Mouse (Mus musculus): ENCODE data around the gene Sfrp4. TPM values are rescaled to one million over a fixed set of nuclear protein-coding genes. Genes with fewer than 3 reads are reported as not detected.

Sfrp4 gene
- polyA plus RNA-seq, 1 experiment = 22.8 TPM

GRCm38 (mm10) chr13:19604916-19605315, 18.0 kb upstream of the Sfrp4 start:
- no peaks in the 10 kb centered on the region; the same call in 1 of the 2 replicates for H3K4me1 ChIP-seq (ENCODE audit: control insufficient read depth, insufficient read depth, low read length)
- TF ChIP-seq POLR2A (IDR thresholded peaks at IDR 0.05; ENCODE audit: borderline replicate concordance, control insufficient read depth, low read depth, low read length) = no peak
- TF ChIP-seq CTCF (IDR thresholded peaks at IDR 0.05; ENCODE audit: control insufficient read depth, insufficient read depth, low read length) = no peak

DNA sequence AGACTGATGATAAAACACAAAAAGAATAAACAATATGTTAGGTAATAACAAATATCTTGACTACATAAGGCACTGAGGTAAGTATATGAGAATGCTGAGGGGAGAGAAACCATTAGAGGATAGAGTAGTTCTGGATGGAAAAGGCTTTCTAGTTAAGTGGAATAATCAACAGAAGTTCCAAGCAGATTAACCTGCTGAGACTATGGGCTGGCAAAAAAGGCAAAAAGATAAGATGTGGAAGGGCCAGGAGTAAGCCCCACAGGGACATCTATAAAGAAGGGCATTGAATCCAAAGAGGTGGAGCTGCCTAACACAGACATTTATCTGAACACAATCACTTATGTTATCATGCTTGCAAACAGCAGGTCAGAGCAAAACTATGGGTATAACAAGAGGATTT, 14.8 kb upstream of the Sfrp4 start:
- TF ChIP-seq CTCF (IDR thresholded peaks at IDR 0.05; ENCODE audit: control insufficient read depth, insufficient read depth, low read length) = no peak
- no peak for TF ChIP-seq POLR2A (IDR thresholded peaks at IDR 0.05; ENCODE audit: borderline replicate concordance, control insufficient read depth, low read depth, low read length)
- Histone ChIP-seq H3K27ac (ENCODE audit: control insufficient read depth, insufficient read depth, low read depth, low read length, poor library complexity) (no peak overlapping the region), H3K4me1 (ENCODE audit: control insufficient read depth, insufficient read depth, low read length) (no peaks in the 10 kb centered on the region; the same call in 1 of the 2 replicates), H3K4me3 (replicated peaks; ENCODE audit: control insufficient read depth, low read depth, low read length) (no peak overlapping the region)

More at GRCm38 (mm10) chr13:19604916-19605315, 18.0 kb upstream of the Sfrp4 start:
- Histone ChIP-seq H3K4me3 (replicated peaks; ENCODE audit: control insufficient read depth, low read depth, low read length) (no peak overlapping the region), H3K27ac (ENCODE audit: control insufficient read depth, insufficient read depth, low read depth, low read length, poor library complexity) (no peak overlapping the region)

DNA sequence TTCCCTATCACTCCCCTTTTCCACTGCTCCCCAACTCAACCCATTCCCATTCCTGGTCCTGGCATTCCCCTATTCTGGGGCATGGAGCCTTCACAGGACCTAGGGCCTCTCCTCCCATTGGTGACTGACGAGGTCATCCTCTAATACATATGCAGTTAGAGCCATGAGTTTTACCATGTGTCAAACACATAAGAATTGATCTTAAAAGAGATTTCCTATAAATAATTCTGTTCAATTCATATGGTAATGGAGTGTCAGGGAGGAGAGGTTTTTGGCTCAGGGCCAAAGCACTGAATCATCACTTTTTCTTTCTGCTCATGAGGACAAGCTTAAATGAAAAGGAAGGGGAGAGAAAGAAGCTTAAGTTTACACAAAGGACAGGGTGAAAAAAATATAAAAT, 10.6 kb upstream of the Sfrp4 start:
- no peak overlapping the region for H3K4me3 ChIP-seq (replicated peaks; ENCODE audit: control insufficient read depth, low read depth, low read length)
- 90% methylated on average over 1 of the region's 1 CpGs for whole genome bisulfite sequencing
- no peak overlapping the region for H3K27ac ChIP-seq (ENCODE audit: control insufficient read depth, insufficient read depth, low read depth, low read length, poor library complexity)
- H3K4me1 ChIP-seq (ENCODE audit: control insufficient read depth, insufficient read depth, low read length) = no peaks in the 10 kb centered on the region
- TF ChIP-seq CTCF (IDR thresholded peaks at IDR 0.05; ENCODE audit: control insufficient read depth, insufficient read depth, low read length) = no peak
- no peak for TF ChIP-seq POLR2A (IDR thresholded peaks at IDR 0.05; ENCODE audit: borderline replicate concordance, control insufficient read depth, low read depth, low read length)

GRCm38 (mm10) chr13:19612963-19613362, 9.9 kb upstream of the Sfrp4 start:
- WGBS = 90% methylated on average over 3 of the region's 3 CpGs
- no peak for TF ChIP-seq CTCF (IDR thresholded peaks at IDR 0.05; ENCODE audit: control insufficient read depth, insufficient read depth, low read length)
- TF ChIP-seq POLR2A (IDR thresholded peaks at IDR 0.05; ENCODE audit: borderline replicate concordance, control insufficient read depth, low read depth, low read length) = no peak
- H3K4me3 ChIP-seq (replicated peaks; ENCODE audit: control insufficient read depth, low read depth, low read length) = no peak overlapping the region

DNA sequence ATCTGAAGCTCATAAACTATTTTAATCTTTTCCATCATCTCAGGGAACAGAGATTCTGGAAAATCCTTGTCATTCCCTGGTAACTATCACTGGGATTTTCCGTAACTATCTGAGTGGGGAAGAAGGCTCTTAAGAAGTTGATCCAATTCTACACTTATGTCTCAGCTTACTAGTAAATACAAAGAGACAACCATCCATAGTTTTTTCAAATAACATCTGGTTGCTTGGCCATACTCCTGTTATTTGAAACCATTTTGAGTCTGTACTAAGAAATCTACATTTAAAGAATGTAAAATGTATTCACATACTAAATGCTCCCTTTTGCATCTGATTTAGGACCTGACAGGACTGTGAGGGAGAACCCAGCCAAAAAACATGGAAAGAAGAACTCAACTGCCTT, 9.5 kb upstream of the Sfrp4 start:
- TF ChIP-seq CTCF (IDR thresholded peaks at IDR 0.05; ENCODE audit: control insufficient read depth, insufficient read depth, low read length) = no peak
- TF ChIP-seq POLR2A (IDR thresholded peaks at IDR 0.05; ENCODE audit: borderline replicate concordance, control insufficient read depth, low read depth, low read length) = no peak
- no peaks in the 10 kb centered on the region for H3K4me1 ChIP-seq (ENCODE audit: control insufficient read depth, insufficient read depth, low read length)
- H3K27ac ChIP-seq (ENCODE audit: control insufficient read depth, insufficient read depth, low read depth, low read length, poor library complexity) = no peak overlapping the region
- H3K4me3 ChIP-seq (replicated peaks; ENCODE audit: control insufficient read depth, low read depth, low read length) = no peak overlapping the region
- WGBS = 81% methylated on average over 1 of the region's 1 CpGs

More at GRCm38 (mm10) chr13:19612963-19613362, 9.9 kb upstream of the Sfrp4 start:
- Histone ChIP-seq H3K27ac (ENCODE audit: control insufficient read depth, insufficient read depth, low read depth, low read length, poor library complexity) (no peak overlapping the region), H3K4me1 (ENCODE audit: control insufficient read depth, insufficient read depth, low read length) (no peaks in the 10 kb centered on the region)

- H3K4me3 ChIP-seq (replicated peaks; ENCODE audit: control insufficient read depth, low read depth, low read length) = no peak overlapping the region
- 73% methylated on average over 1 of the region's 1 CpGs for WGBS
- no peaks in the 10 kb centered on the region for H3K4me1 ChIP-seq (ENCODE audit: control insufficient read depth, insufficient read depth, low read length)
- no peak for TF ChIP-seq CTCF (IDR thresholded peaks at IDR 0.05; ENCODE audit: control insufficient read depth, insufficient read depth, low read length)
- no peak for TF ChIP-seq POLR2A (IDR thresholded peaks at IDR 0.05; ENCODE audit: borderline replicate concordance, control insufficient read depth, low read depth, low read length)
- no peak overlapping the region for H3K27ac ChIP-seq (ENCODE audit: control insufficient read depth, insufficient read depth, low read depth, low read length, poor library complexity)
Observed at GRCm38 (mm10) chr13:19614311-19614710, 8.6 kb upstream of the Sfrp4 start.

GRCm38 (mm10) chr13:19618081-19618480, 4.8 kb upstream of the Sfrp4 start:
- H3K4me3 ChIP-seq (replicated peaks; ENCODE audit: control insufficient read depth, low read depth, low read length) = peak overlapping the region; percentile 22
- WGBS = 76% methylated on average over 4 of the region's 4 CpGs
- H3K4me1 ChIP-seq (ENCODE audit: control insufficient read depth, insufficient read depth, low read length) = no peaks in the 10 kb centered on the region
- no peak for TF ChIP-seq CTCF (IDR thresholded peaks at IDR 0.05; ENCODE audit: control insufficient read depth, insufficient read depth, low read length)
- no peak for TF ChIP-seq POLR2A (IDR thresholded peaks at IDR 0.05; ENCODE audit: borderline replicate concordance, control insufficient read depth, low read depth, low read length)
- no peak overlapping the region for H3K27ac ChIP-seq (ENCODE audit: control insufficient read depth, insufficient read depth, low read depth, low read length, poor library complexity)

GRCm38 (mm10) chr13:19618841-19619215, 4.1 kb upstream of the Sfrp4 start:
- H3K27ac ChIP-seq (ENCODE audit: control insufficient read depth, insufficient read depth, low read depth, low read length, poor library complexity) = peak overlapping the region; percentile 78
- TF ChIP-seq POLR2A (IDR thresholded peaks at IDR 0.05; ENCODE audit: borderline replicate concordance, control insufficient read depth, low read depth, low read length) (no peak), CTCF (IDR thresholded peaks at IDR 0.05; ENCODE audit: control insufficient read depth, insufficient read depth, low read length) (no peak)
- H3K4me3 ChIP-seq (replicated peaks; ENCODE audit: control insufficient read depth, low read depth, low read length) = peak overlapping the region; percentile 71
- H3K4me1 ChIP-seq (ENCODE audit: control insufficient read depth, insufficient read depth, low read length) = no peaks in the 10 kb centered on the region
- WGBS = 15% methylated on average over 5 of the region's 5 CpGs
